Mouse (Mus musculus) liver, postnatal 0 days (tissue): ENCODE data around the gene Hspg2.

ENCODE experiments used
- CTCF ChIP-seq: sonication (generic); IDR thresholded peaks from 2 replicates; pipeline ENCODE4 v1.5.1; 2016; ENCODE audit warnings: antibody characterized with exemption, low read depth
- EP300 ChIP-seq: IDR thresholded peaks from 2 replicates; pipeline ENCODE4 v1.6.1; 2016; ENCODE audit warnings: antibody characterized with exemption, low read depth, mild to moderate bottlenecking

- TF ChIP-seq EP300 (no peak), CTCF (peak; percentile 46)
These were observed 20.2 kb downstream of the Hspg2 start for GRCm38 (mm10) chr4:137488571-137489303.
